In genomic region chr7:109768699-109769383, GRCm38 (mm10) we compare ENCODE assay signal across 28 mouse cellular contexts. TPM values are rescaled to one million over a fixed set of nuclear protein-coding genes. Genes with fewer than 3 reads are reported as not detected.
DNase-seq lines count a peak whose midpoint lies in the region; ATAC-seq and TF ChIP-seq lines count a peak whose summit lies in the region.
"Had no signal": no experiment of that assay in that cellular context is flagged by ENCODE, and none has a peak within 500 bp of the region (broad histone marks: within the 10 kb centered on the region; RNA-seq: fewer than 3 reads in every experiment).

No protein-coding gene starts in this region.

- no peaks in the 10 kb centered on the region for H3K36me3 ChIP-seq in liver, embryonic 12.5 days
- H3K36me3 ChIP-seq in liver, postnatal 0 days (replicated peaks; ENCODE audit: insufficient read depth, low read length) = no peaks in the 10 kb centered on the region
- H3K36me3 ChIP-seq in forebrain, embryonic 13.5 days (ENCODE audit: poor library complexity, severe bottlenecking) = no peaks in the 10 kb centered on the region
- H3K36me3 ChIP-seq in forebrain, embryonic 15.5 days = no peaks in the 10 kb centered on the region
- H3K36me3 ChIP-seq: embryonic facial prominence, embryonic 15.5 days; heart, embryonic 12.5 days; hindbrain, embryonic 10.5 days; intestine, embryonic 15.5 days had no signal

- 0 out of 2 replicates have a peak overlapping the region, but pooled peaks have one; percentile 4 for H3K4me2 ChIP-seq in liver, embryonic 12.5 days
- no peak overlapping the region for H3K4me2 ChIP-seq in liver, postnatal 0 days (ENCODE audit: low read depth, low read length)
- no peak overlapping the region for H3K4me2 ChIP-seq in forebrain, embryonic 13.5 days
- H3K4me2 ChIP-seq in forebrain, embryonic 15.5 days (replicated peaks) = no peak overlapping the region
- H3K4me2 ChIP-seq: embryonic facial prominence, embryonic 15.5 days; heart, embryonic 12.5 days; hindbrain, embryonic 14.5 days; intestine, embryonic 15.5 days had no signal

- no peak overlapping the region for H3K27ac ChIP-seq in liver, embryonic 12.5 days
- no peak overlapping the region for H3K27ac ChIP-seq in liver, postnatal 0 days (ENCODE audit: low read depth)
- no peak overlapping the region for H3K27ac ChIP-seq in forebrain, embryonic 13.5 days
- H3K27ac ChIP-seq in forebrain, embryonic 15.5 days (replicated peaks) = no peak overlapping the region
- H3K27ac ChIP-seq: embryonic facial prominence, embryonic 15.5 days; gastrocnemius, adult 2 months; hindbrain, embryonic 10.5 days; hindbrain, embryonic 14.5 days; intestine, embryonic 15.5 days had no signal

- no peaks in the 10 kb centered on the region for H3K27me3 ChIP-seq in liver, embryonic 12.5 days (replicated peaks)
- H3K27me3 ChIP-seq in liver, postnatal 0 days (ENCODE audit: insufficient read depth, low read length) = no peaks in the 10 kb centered on the region
- no peaks in the 10 kb centered on the region for H3K27me3 ChIP-seq in forebrain, embryonic 13.5 days
- no peaks in the 10 kb centered on the region for H3K27me3 ChIP-seq in forebrain, embryonic 15.5 days
- H3K27me3 ChIP-seq: embryonic facial prominence, embryonic 15.5 days; heart, embryonic 12.5 days; intestine, embryonic 15.5 days had no signal

- peak; percentile 57; the same call in 1 of the 2 replicates for ATAC-seq in liver, embryonic 12.5 days
- no peak for ATAC-seq in liver, postnatal 0 days
- peak; percentile 48 for ATAC-seq in megakaryocyte progenitor cell, adult 5-6 weeks (replicated peaks; ENCODE audit: poor library complexity)
- ATAC-seq in forebrain, embryonic 13.5 days = no peak
- no peak for ATAC-seq in forebrain, embryonic 15.5 days (replicated peaks)
- ATAC-seq: forebrain, postnatal 0 days; intestine, embryonic 15.5 days had no signal

- WGBS in liver, embryonic 12.5 days (ENCODE audit: insufficient replicate concordance) = 14% methylated on average over 2 of the region's 2 CpGs
- 22% methylated on average over 2 of the region's 2 CpGs for WGBS in liver, postnatal 0 days (ENCODE audit: insufficient replicate concordance)
- WGBS in forebrain, embryonic 13.5 days = 64% methylated on average over 2 of the region's 2 CpGs
- WGBS in forebrain, embryonic 15.5 days = 56% methylated on average over 2 of the region's 2 CpGs

- H3K4me1 ChIP-seq in liver, embryonic 12.5 days = peaks cover 31% of the 10 kb centered on the region
- H3K4me1 ChIP-seq in liver, postnatal 0 days (ENCODE audit: insufficient read depth) = peaks cover 9% of the 10 kb centered on the region
- H3K4me1 ChIP-seq in forebrain, embryonic 13.5 days = peaks cover 3% of the 10 kb centered on the region; the same call in 1 of the 2 replicates
- peaks cover 4% of the 10 kb centered on the region; the same call in 1 of the 2 replicates for H3K4me1 ChIP-seq in forebrain, embryonic 15.5 days
- H3K4me1 ChIP-seq: embryonic facial prominence, embryonic 15.5 days; heart, embryonic 12.5 days; hindbrain, embryonic 10.5 days; intestine, embryonic 15.5 days had no signal

- TF ChIP-seq CTCF in liver, postnatal 0 days (IDR thresholded peaks at IDR 0.05; ENCODE audit: low read depth) = no peak

- no peak for DNase-seq in liver, postnatal 0 days
- peak; percentile 13 to 28 for DNase-seq in CD8-positive naive resting alpha-beta T cell, adult 2 months (ENCODE audit: low read depth in 2 of 2, low spot score in 2 of 2)
- peak; percentile 56 for DNase-seq in T-cell, adult 2 months (ENCODE audit: low spot score)
- DNase-seq in layer of hippocampus, postnatal 10 days (ENCODE audit: low spot score in 2 of 2) = no peak
- DNase-seq: adrenal gland, adult 8-10 months; cerebellum, adult 11-12 months; cerebellum, postnatal 10 days; embryo, embryonic 11 days; forebrain, postnatal 0 days; gastrocnemius, adult 2 months; gastrocnemius, postnatal 25 days had no signal

- no peak overlapping the region for H3K4me3 ChIP-seq in liver, embryonic 12.5 days
- H3K4me3 ChIP-seq in liver, postnatal 0 days (ENCODE audit: low read depth, low read length) = no peak overlapping the region
- no peak overlapping the region for H3K4me3 ChIP-seq in forebrain, embryonic 13.5 days
- no peak overlapping the region for H3K4me3 ChIP-seq in forebrain, embryonic 15.5 days
- H3K4me3 ChIP-seq: embryonic facial prominence, embryonic 15.5 days; gastrocnemius, adult 2 months; heart, embryonic 12.5 days; hindbrain, embryonic 10.5 days; intestine, embryonic 15.5 days had no signal

- no peaks in the 10 kb centered on the region for H3K9me3 ChIP-seq in liver, embryonic 12.5 days (replicated peaks)
- no peaks in the 10 kb centered on the region for H3K9me3 ChIP-seq in liver, postnatal 0 days (ENCODE audit: low read length)
- H3K9me3 ChIP-seq in forebrain, embryonic 13.5 days (replicated peaks) = no peaks in the 10 kb centered on the region
- H3K9me3 ChIP-seq in forebrain, embryonic 15.5 days = no peaks in the 10 kb centered on the region
- H3K9me3 ChIP-seq: embryonic facial prominence, embryonic 15.5 days; heart, embryonic 12.5 days; hindbrain, embryonic 10.5 days; intestine, embryonic 15.5 days had no signal

- no peak overlapping the region for H3K9ac ChIP-seq in liver, embryonic 12.5 days
- H3K9ac ChIP-seq in liver, postnatal 0 days (replicated peaks) = no peak overlapping the region
- no peak overlapping the region for H3K9ac ChIP-seq in forebrain, embryonic 13.5 days
- no peak overlapping the region for H3K9ac ChIP-seq in forebrain, embryonic 15.5 days (replicated peaks)
- H3K9ac ChIP-seq: embryonic facial prominence, embryonic 15.5 days; forebrain, postnatal 0 days; heart, embryonic 12.5 days; hindbrain, embryonic 14.5 days; intestine, embryonic 15.5 days had no signal

- TF ChIP-seq EP300 in liver, postnatal 0 days (IDR thresholded peaks at IDR 0.05; ENCODE audit: low read depth) = no peak

RNA-seq across cellular contexts. Expression of gene Nrip3, which starts 13.0 kb away (rescaled TPM):
- 0.59 and 0.67 TPM in 2 replicates for polyA plus RNA-seq in liver, embryonic 12.5 days (2016; fragmentation: Nextera tagmentation; extraction: Ambion mirVana)
- 0.14 and 0.28 TPM in 2 replicates for polyA plus RNA-seq in liver, postnatal 0 days (2015; fragmentation: Nextera tagmentation; extraction: Ambion mirVana)
- not detected in 2 replicates for total RNA-seq in megakaryocyte progenitor cell, adult 5-6 weeks (2015)
- 0.04 TPM in 1 of 2 replicates, not detected in the other for total RNA-seq in megakaryocyte progenitor cell, adult 5-6 weeks (2017)
- 2.7 TPM in 2 replicates for polyA plus RNA-seq in forebrain, embryonic 13.5 days (2015; fragmentation: Nextera tagmentation; extraction: Ambion mirVana)
- total RNA-seq in layer of hippocampus, postnatal 10 days (2021) = 100 to 1,000 TPM; 168 to 170 TPM
- 6.1 and 6.4 TPM in 2 replicates for polyA plus RNA-seq in forebrain, embryonic 15.5 days (2015; fragmentation: Nextera tagmentation; extraction: Ambion mirVana)
- total RNA-seq: gastrocnemius, adult 2 months; granulocyte monocyte progenitor cell, adult 5-6 weeks had no signal

RNA-seq across cellular contexts. Expression of gene Tmem9b, which starts 16.2 kb away (rescaled TPM):
- 38.8 and 39.6 TPM in 2 replicates for polyA plus RNA-seq in liver, embryonic 12.5 days (2016; fragmentation: Nextera tagmentation; extraction: Ambion mirVana)
- 40.5 and 40.8 TPM in 2 replicates for polyA plus RNA-seq in liver, postnatal 0 days (2015; fragmentation: Nextera tagmentation; extraction: Ambion mirVana)
- total RNA-seq in megakaryocyte progenitor cell, adult 5-6 weeks (2015) = 40.5 and 46.5 TPM in 2 replicates
- 16.6 and 26.2 TPM in 2 replicates for total RNA-seq in megakaryocyte progenitor cell, adult 5-6 weeks (2017)
- polyA plus RNA-seq in forebrain, embryonic 13.5 days (2015; fragmentation: Nextera tagmentation; extraction: Ambion mirVana) = 62.8 and 67.0 TPM in 2 replicates
- 10 to 100 TPM; 73.2 to 76.8 TPM for total RNA-seq in layer of hippocampus, postnatal 10 days (2021)
- 91.7 and 95.2 TPM in 2 replicates for polyA plus RNA-seq in forebrain, embryonic 15.5 days (2015; fragmentation: Nextera tagmentation; extraction: Ambion mirVana)

RNA-seq across cellular contexts. Expression of gene Ascl3, which starts 37.3 kb away (rescaled TPM):
- polyA plus RNA-seq in liver, embryonic 12.5 days (2016; fragmentation: Nextera tagmentation; extraction: Ambion mirVana) = not detected in 2 replicates
- polyA plus RNA-seq in liver, postnatal 0 days (2015; fragmentation: Nextera tagmentation; extraction: Ambion mirVana) = not detected in 2 replicates
- not detected in 2 replicates for total RNA-seq in megakaryocyte progenitor cell, adult 5-6 weeks (2015)
- total RNA-seq in megakaryocyte progenitor cell, adult 5-6 weeks (2017) = not detected in 2 replicates
- polyA plus RNA-seq in forebrain, embryonic 13.5 days (2015; fragmentation: Nextera tagmentation; extraction: Ambion mirVana) = not detected in 2 replicates
- not detected for total RNA-seq in layer of hippocampus, postnatal 10 days (2021)
- polyA plus RNA-seq in forebrain, embryonic 15.5 days (2015; fragmentation: Nextera tagmentation; extraction: Ambion mirVana) = not detected in 2 replicates
- total RNA-seq: adrenal gland, postnatal 4 days; forebrain, postnatal 0 days; gastrocnemius, adult 2 months; gastrocnemius, postnatal 25 days; granulocyte monocyte progenitor cell, adult 5-6 weeks; heart, adult 8-10 months; heart, postnatal 25 days had no signal
- polyA plus RNA-seq: embryonic facial prominence, embryonic 11.5 days; forebrain, postnatal 0 days; heart, embryonic 12.5 days; heart, embryonic 16.5 days; hindbrain, embryonic 14.5 days; intestine, embryonic 15.5 days had no signal

RNA-seq across cellular contexts. Expression of gene BC051019, which starts 45.2 kb away (rescaled TPM):
- 0.13 and 0.25 TPM in 2 replicates for polyA plus RNA-seq in liver, embryonic 12.5 days (2016; fragmentation: Nextera tagmentation; extraction: Ambion mirVana)
- polyA plus RNA-seq in liver, postnatal 0 days (2015; fragmentation: Nextera tagmentation; extraction: Ambion mirVana) = 0.08 TPM in 1 of 2 replicates, not detected in the other
- total RNA-seq in megakaryocyte progenitor cell, adult 5-6 weeks (2015) = not detected in 2 replicates
- total RNA-seq in megakaryocyte progenitor cell, adult 5-6 weeks (2017) = not detected in 2 replicates
- polyA plus RNA-seq in forebrain, embryonic 13.5 days (2015; fragmentation: Nextera tagmentation; extraction: Ambion mirVana) = 0.31 and 0.37 TPM in 2 replicates
- under 1 TPM; 0.30 to 0.40 TPM for total RNA-seq in layer of hippocampus, postnatal 10 days (2021)
- 0.22 and 0.88 TPM in 2 replicates for polyA plus RNA-seq in forebrain, embryonic 15.5 days (2015; fragmentation: Nextera tagmentation; extraction: Ambion mirVana)
- total RNA-seq: adrenal gland, postnatal 4 days; gastrocnemius, adult 2 months; gastrocnemius, postnatal 25 days; granulocyte monocyte progenitor cell, adult 5-6 weeks; heart, adult 8-10 months; heart, postnatal 25 days had no signal
- polyA plus RNA-seq: embryonic facial prominence, embryonic 11.5 days; erythroblast, embryonic 14.5 days; forebrain, embryonic 11.5 days; heart, embryonic 12.5 days had no signal

Comparison
In these comparisons a context has a peak if more than half of its experiments do, and no peak if none do; other contexts are left out.
1. ATAC-seq: peak in liver, embryonic 12.5 days (single experiment) and megakaryocyte progenitor cell, adult 5-6 weeks (single experiment); none in liver, postnatal 0 days (single experiment), forebrain, embryonic 13.5 days (single experiment) and forebrain, embryonic 15.5 days (single experiment).
2. DNase-seq: peak in CD8-positive naive resting alpha-beta T cell, adult 2 months (2 of 2) and T-cell, adult 2 months (single experiment); none in liver, postnatal 0 days (single experiment) and layer of hippocampus, postnatal 10 days (0 of 2).